Mouse (Mus musculus): ENCODE measurements around the gene Atp4b.

The Atp4b gene

GRCm38 (mm10) chr8:13396725-13397124, at the start of gene Atp4b:
Atp4b (minus strand) TSS chr8:13396825.
- no peak for DNase-seq (ENCODE audit: low spot score)

- DNase-seq (ENCODE audit: low spot score): no peak
Observed at GRCm38 (mm10) chr8:13442152-13442551, 45.5 kb upstream of the Atp4b start.

GRCm38 (mm10) chr8:13437531-13437930, 40.9 kb upstream of the Atp4b start:
- DNase-seq (ENCODE audit: low spot score): no peak

- no peak for DNase-seq (ENCODE audit: low spot score)
Observed at GRCm38 (mm10) chr8:13436052-13436451, 39.4 kb upstream of the Atp4b start.

GRCm38 (mm10) chr8:13434889-13435288, 38.3 kb upstream of the Atp4b start, which contains the start of gene Tmem255b:
Tmem255b (plus strand) TSS chr8:13435189.
- DNase-seq (ENCODE audit: low spot score): no peak

GRCm38 (mm10) chr8:13433130-13433529, 36.5 kb upstream of the Atp4b start:
- no peak for DNase-seq (ENCODE audit: low spot score)

GRCm38 (mm10) chr8:13430866-13431265, 34.2 kb upstream of the Atp4b start:
- no peak for DNase-seq (ENCODE audit: low spot score)

GRCm38 (mm10) chr8:13430412-13430811, 33.8 kb upstream of the Atp4b start:
- no peak for DNase-seq (ENCODE audit: low spot score)

- no peak for DNase-seq (ENCODE audit: low spot score)
Observed at GRCm38 (mm10) chr8:13428156-13428555, 31.5 kb upstream of the Atp4b start.

GRCm38 (mm10) chr8:13427351-13427750, 30.7 kb upstream of the Atp4b start:
- DNase-seq (ENCODE audit: low spot score): no peak

GRCm38 (mm10) chr8:13420970-13421369, 24.3 kb upstream of the Atp4b start:
- no peak for DNase-seq (ENCODE audit: low spot score)

- no peak for DNase-seq (ENCODE audit: low spot score)
Observed at GRCm38 (mm10) chr8:13419111-13419639, 22.6 kb upstream of the Atp4b start.

- no peak for DNase-seq (ENCODE audit: low spot score)
Observed at GRCm38 (mm10) chr8:13415879-13416278, 19.3 kb upstream of the Atp4b start.

GRCm38 (mm10) chr8:13413823-13414390, 17.3 kb upstream of the Atp4b start:
- no peak for DNase-seq (ENCODE audit: low spot score)

- DNase-seq (ENCODE audit: low spot score): peak; percentile 81
Observed at GRCm38 (mm10) chr8:13412891-13413558, 16.4 kb upstream of the Atp4b start.

GRCm38 (mm10) chr8:13411597-13411996, 15.0 kb upstream of the Atp4b start:
- peak; percentile 84 for DNase-seq (ENCODE audit: low spot score)

- no peak for DNase-seq (ENCODE audit: low spot score)
Observed at GRCm38 (mm10) chr8:13406011-13406410, 9.4 kb upstream of the Atp4b start.

GRCm38 (mm10) chr8:13404666-13405131, 8.1 kb upstream of the Atp4b start, which contains the start of gene Grk1:
Grk1 (plus strand) TSS chr8:13405081.
- no peak for DNase-seq (ENCODE audit: low spot score)

GRCm38 (mm10) chr8:13403517-13403916, 6.9 kb upstream of the Atp4b start:
- DNase-seq (ENCODE audit: low spot score): no peak

- DNase-seq (ENCODE audit: low spot score): no peak
Observed at GRCm38 (mm10) chr8:13393869-13394268, 2.8 kb downstream of the Atp4b start.

- DNase-seq (ENCODE audit: low spot score): no peak
Observed at GRCm38 (mm10) chr8:13388744-13389143, 7.9 kb downstream of the Atp4b start.

- DNase-seq (ENCODE audit: low spot score): no peak
Observed at GRCm38 (mm10) chr8:13387728-13388127, 8.9 kb downstream of the Atp4b start.

- DNase-seq (ENCODE audit: low spot score): no peak
Observed at GRCm38 (mm10) chr8:13386366-13386765, 10.3 kb downstream of the Atp4b start.

Measured in embryo, embryonic 10 days (tissue).